Mouse (Mus musculus) hindbrain, embryonic 12.5 days (tissue): ENCODE results near the gene 2010111I01Rik. TPM values are rescaled to one million over a fixed set of nuclear protein-coding genes. Genes with fewer than 3 reads are reported as not detected.

Experiments used
- ATAC-seq: fragments of 200-750 bp; cut with Nextera tagmentation; 2 replicates; pipeline ENCODE4 v1.8.0; 2017; ENCODE audit warnings: moderate TSS enrichment; ENCODE audit not compliant: low FRiP score
- H3K27ac ChIP-seq: fragments of 300-500 bp; sonication (generic); 2 replicates; pipeline ENCODE4 v1.5.1; 2016; ENCODE audit warnings: mild to moderate bottlenecking
- H3K27me3 ChIP-seq: fragments of 300-500 bp; sonication (generic); 2 replicates; pipeline ENCODE4 v1.6.1; 2016; ENCODE audit warnings: mild to moderate bottlenecking
- H3K36me3 ChIP-seq: fragments of 300-500 bp; sonication (generic); 2 replicates; pipeline ENCODE4 v1.6.1; 2016; ENCODE audit warnings: mild to moderate bottlenecking
- H3K4me1 ChIP-seq: fragments of 300-500 bp; sonication (generic); 2 replicates; pipeline ENCODE4 v1.6.1; 2016
- H3K4me2 ChIP-seq: fragments of 300-500 bp; sonication (generic); replicated peaks from 2 replicates; pipeline ENCODE4 v1.6.1; 2016; ENCODE audit warnings: mild to moderate bottlenecking
- H3K4me3 ChIP-seq: fragments of 300-500 bp; sonication (generic); 2 replicates; pipeline ENCODE4 v1.5.1; 2016; ENCODE audit warnings: mild to moderate bottlenecking
- H3K9ac ChIP-seq: fragments of 300-500 bp; sonication (generic); 2 replicates; pipeline ENCODE4 v1.6.1; 2016; ENCODE audit warnings: mild to moderate bottlenecking, moderate library complexity
- H3K9me3 ChIP-seq: fragments of 300-500 bp; sonication (generic); replicated peaks from 2 replicates; pipeline ENCODE4 v1.6.1; 2016; ENCODE audit warnings: mild to moderate bottlenecking
- WGBS: fragments of 180-500 bp; shearing (Covaris S2); methylation state at CpG from one replicate; pipeline ENCODE4 v1.1.7; 2016; 5-methylcytosine and 5-hydroxymethylcytosine counted together
- polyA plus RNA-seq: library from polyadenylated mRNA; unstranded; fragments of >200 nt; fragmentation: Nextera tagmentation; extraction: Ambion mirVana; gene quantifications from 2 replicates; pipeline ENCODE4 v1.2.1, GENCODE M21; 2016

2010111I01Rik gene
- polyA plus RNA-seq, 1 experiment from 2014 or later = 47.6 TPM

DNA sequence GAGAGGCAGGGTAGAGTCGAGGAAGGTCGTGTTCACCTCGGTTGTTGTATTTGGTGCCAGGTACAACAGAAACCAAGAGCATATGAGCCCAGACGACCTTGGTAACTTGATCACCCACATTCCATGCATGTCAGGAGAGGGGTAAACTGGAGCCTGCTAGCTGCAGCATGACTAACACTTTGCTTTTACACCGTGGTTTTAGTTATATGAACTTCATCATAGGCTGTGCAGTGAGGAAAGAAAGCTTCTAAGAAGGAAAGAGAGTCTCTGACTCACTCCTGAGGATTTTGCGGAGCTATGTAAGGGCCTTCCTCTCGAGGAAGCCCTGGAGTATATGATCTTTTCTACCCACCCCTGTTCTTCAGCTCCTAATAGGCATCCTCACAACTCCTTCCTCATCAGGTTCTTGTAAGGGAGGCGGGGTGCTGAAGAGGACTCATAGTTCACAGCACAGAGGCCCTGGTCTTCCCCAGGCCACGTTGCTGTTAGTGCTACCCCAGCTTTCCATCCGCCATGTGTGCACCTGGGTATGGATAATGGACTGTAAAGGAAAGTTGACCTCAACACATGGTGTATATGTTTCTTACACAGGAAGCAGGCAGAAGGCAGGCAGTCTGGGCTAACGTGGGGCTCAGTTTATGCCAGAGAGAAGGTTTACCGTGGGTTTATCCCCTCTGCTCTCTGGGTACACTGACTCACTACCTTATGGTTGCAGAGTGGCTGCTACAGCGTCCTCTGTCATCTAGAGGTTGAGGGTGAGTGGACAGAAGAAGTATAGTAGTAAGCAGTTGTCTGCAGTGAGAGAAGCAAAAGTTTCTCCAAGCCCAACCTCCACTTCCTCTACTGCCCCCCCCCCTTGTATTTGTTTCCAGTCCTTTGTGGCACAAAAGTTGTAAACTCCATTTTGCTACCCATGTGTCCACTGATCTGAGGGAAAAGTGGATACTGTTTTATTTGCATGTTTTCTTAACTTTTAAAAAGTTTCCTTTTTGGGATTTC lies 222.8 kb downstream of the 2010111I01Rik start:
- Histone ChIP-seq H3K27me3 (no peaks in the 10 kb centered on the region), H3K4me2 (no peak overlapping the region), H3K36me3 (no peaks in the 10 kb centered on the region), H3K4me1 (peaks cover 21% of the 10 kb centered on the region), H3K9me3 (no peaks in the 10 kb centered on the region), H3K9ac (no peak overlapping the region), H3K4me3 (no peak overlapping the region), H3K27ac (peak overlapping the region; percentile 52; the same call in 1 of the 2 replicates)
- no peak for ATAC-seq
- 70% methylated on average over 13 of the region's 13 CpGs for WGBS

- Histone ChIP-seq H3K9me3 (no peaks in the 10 kb centered on the region), H3K9ac (no peak overlapping the region), H3K36me3 (no peaks in the 10 kb centered on the region), H3K4me3 (no peak overlapping the region), H3K4me2 (no peak overlapping the region), H3K27me3 (no peaks in the 10 kb centered on the region), H3K4me1 (peaks cover 21% of the 10 kb centered on the region), H3K27ac (no peak overlapping the region)
- ATAC-seq = no peak
- WGBS = 76% methylated on average over 5 of the region's 5 CpGs
These were observed 223.6 kb downstream of the 2010111I01Rik start for GRCm38 (mm10) chr13:63188306-63188705.

DNA sequence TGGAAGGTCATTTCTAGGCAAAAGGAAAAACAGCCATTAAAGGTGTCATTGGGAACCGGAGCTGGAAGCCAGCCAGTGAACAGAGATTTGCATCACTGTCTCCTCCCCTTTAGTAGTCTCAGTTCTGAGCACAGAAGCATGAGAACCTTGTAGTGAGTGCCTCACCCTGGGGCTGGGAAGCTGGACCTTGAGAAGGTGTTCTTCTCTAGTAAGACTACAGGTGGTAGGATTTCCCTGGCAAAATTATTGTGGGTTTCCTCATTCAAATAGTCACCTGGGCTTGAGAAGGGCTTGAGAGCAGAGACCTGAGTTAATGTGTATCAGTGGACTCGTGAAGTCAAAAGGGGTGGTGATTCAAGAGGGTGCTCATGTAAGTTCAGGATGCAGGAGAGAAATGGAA lies 224.1 kb downstream of the 2010111I01Rik start:
- Histone ChIP-seq H3K9ac (no peak overlapping the region), H3K4me3 (no peak overlapping the region), H3K27me3 (no peaks in the 10 kb centered on the region), H3K36me3 (no peaks in the 10 kb centered on the region), H3K27ac (no peak overlapping the region), H3K9me3 (no peaks in the 10 kb centered on the region), H3K4me2 (no peak overlapping the region), H3K4me1 (peaks cover 21% of the 10 kb centered on the region)
- 75% methylated on average over 2 of the region's 2 CpGs for WGBS
- no peak for ATAC-seq

GRCm38 (mm10) chr13:63193423-63193822 lies 228.7 kb downstream of the 2010111I01Rik start:
- no peaks in the 10 kb centered on the region for H3K27me3 ChIP-seq
- no peak for ATAC-seq
- no peak overlapping the region for H3K27ac ChIP-seq
- H3K9ac ChIP-seq = no peak overlapping the region
- 72% methylated on average over 3 of the region's 3 CpGs for WGBS
- no peaks in the 10 kb centered on the region for H3K9me3 ChIP-seq
- no peak overlapping the region for H3K4me2 ChIP-seq
- H3K4me3 ChIP-seq = no peak overlapping the region
- H3K36me3 ChIP-seq = no peaks in the 10 kb centered on the region
- no peaks in the 10 kb centered on the region for H3K4me1 ChIP-seq

DNA sequence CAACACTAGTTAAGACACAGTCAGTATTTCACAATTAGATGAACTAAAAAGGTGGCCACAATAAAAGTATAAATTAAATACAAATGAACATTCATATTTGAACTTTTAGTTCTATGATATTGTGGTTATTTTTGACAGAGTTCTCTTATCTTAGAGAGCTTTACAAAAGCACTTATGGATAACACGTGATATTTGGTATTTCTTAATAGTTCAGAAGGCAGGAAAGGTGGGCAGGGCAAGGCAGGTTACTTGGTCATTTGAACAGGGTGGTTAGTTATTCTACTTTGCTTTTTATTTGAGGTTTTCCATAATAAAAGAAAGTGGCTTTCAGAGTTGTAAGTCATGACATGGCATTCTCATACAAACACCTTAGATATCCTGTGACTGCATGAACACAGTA lies 233.3 kb downstream of the 2010111I01Rik start:
- no peak overlapping the region for H3K9ac ChIP-seq
- no peaks in the 10 kb centered on the region for H3K27me3 ChIP-seq
- H3K9me3 ChIP-seq = no peaks in the 10 kb centered on the region
- ATAC-seq = no peak
- H3K27ac ChIP-seq = no peak overlapping the region
- 94% methylated on average over 1 of the region's 1 CpGs for WGBS
- H3K36me3 ChIP-seq = no peaks in the 10 kb centered on the region
- no peak overlapping the region for H3K4me2 ChIP-seq
- no peak overlapping the region for H3K4me3 ChIP-seq
- 0 out of 2 replicates have a peak, but pooled peaks cover under 1% of the 10 kb centered on the region for H3K4me1 ChIP-seq

GRCm38 (mm10) chr13:63199588-63199987 lies 234.9 kb downstream of the 2010111I01Rik start:
- ATAC-seq = no peak
- H3K36me3 ChIP-seq = no peaks in the 10 kb centered on the region
- no peak overlapping the region for H3K9ac ChIP-seq
- no peak overlapping the region for H3K4me3 ChIP-seq
- 79% methylated on average over 2 of the region's 2 CpGs for WGBS
- H3K9me3 ChIP-seq = no peaks in the 10 kb centered on the region
- H3K27me3 ChIP-seq = no peaks in the 10 kb centered on the region
- H3K4me1 ChIP-seq = peaks cover 9% of the 10 kb centered on the region
- H3K4me2 ChIP-seq = no peak overlapping the region
- H3K27ac ChIP-seq = no peak overlapping the region

DNA sequence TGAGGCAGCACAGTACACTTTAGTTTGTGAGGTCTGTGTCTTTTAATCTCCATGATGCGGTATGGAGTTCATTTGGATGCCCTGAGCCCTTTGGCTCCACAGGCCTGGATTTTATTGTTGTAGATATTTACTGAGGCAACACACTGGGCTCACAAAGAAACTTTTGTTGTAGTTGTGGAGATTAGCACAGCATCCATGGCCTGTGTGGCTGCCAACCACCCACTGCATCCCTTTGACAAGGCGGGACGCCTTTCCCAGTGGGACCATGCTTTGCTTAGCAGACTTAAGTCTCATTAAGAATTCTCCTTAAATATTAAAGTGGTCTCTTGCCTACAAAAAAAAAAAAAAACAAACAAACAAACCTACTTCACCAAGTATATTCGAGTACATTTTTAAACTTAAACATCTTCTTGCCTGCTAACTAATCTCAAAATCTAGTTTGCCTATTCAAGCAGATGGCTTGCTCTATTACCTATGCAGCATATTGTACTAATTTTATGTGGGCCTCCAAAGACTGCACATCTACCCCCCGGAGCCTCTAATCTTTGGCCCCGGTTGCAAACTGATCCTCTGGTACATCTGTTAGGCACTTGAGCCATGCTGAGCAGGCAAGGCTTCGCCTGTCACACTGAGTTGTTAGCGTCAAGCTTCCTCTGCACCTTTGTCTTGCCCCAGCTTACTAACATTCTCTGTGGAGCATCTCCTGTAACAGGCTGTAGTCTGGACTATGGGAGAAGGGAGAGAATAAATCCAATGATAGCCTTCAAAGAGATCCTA lies 239.0 kb downstream of the 2010111I01Rik start:
- WGBS = 42% methylated on average over 8 of the region's 8 CpGs
- peaks cover 9% of the 10 kb centered on the region for H3K4me1 ChIP-seq
- H3K9ac ChIP-seq = no peak overlapping the region
- H3K4me2 ChIP-seq = no peak overlapping the region
- ATAC-seq = peak; percentile 58; the same call in 1 of the 2 replicates
- no peak overlapping the region for H3K27ac ChIP-seq
- H3K36me3 ChIP-seq = no peaks in the 10 kb centered on the region
- H3K27me3 ChIP-seq = no peaks in the 10 kb centered on the region
- no peak overlapping the region for H3K4me3 ChIP-seq
- no peaks in the 10 kb centered on the region for H3K9me3 ChIP-seq

DNA sequence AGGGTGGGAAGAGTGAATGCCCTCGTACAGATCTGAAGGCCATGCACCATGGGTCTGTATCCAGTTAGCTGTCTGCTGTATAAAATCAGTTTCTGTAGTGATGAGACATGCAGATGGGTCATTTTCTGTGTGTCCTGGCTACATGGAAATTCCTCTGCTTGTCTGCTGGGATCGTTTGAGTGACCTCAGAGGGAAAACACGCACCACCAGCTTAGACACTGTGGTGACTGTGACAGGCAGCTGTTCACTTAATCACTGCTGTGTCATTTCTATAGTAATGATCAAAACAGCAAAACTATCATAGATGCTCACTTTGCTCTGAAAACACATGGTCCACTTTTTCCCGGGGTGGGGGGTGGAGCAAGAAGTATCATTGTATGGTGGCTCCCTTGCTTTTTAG lies 241.1 kb downstream of the 2010111I01Rik start:
- H3K4me2 ChIP-seq = no peak overlapping the region
- no peaks in the 10 kb centered on the region for H3K9me3 ChIP-seq
- ATAC-seq = no peak
- H3K4me3 ChIP-seq = no peak overlapping the region
- H3K9ac ChIP-seq = no peak overlapping the region
- no peaks in the 10 kb centered on the region for H3K27me3 ChIP-seq
- no peaks in the 10 kb centered on the region for H3K36me3 ChIP-seq
- WGBS = 77% methylated on average over 4 of the region's 4 CpGs
- no peak overlapping the region for H3K27ac ChIP-seq
- peaks cover 9% of the 10 kb centered on the region for H3K4me1 ChIP-seq

- peaks cover 9% of the 10 kb centered on the region for H3K4me1 ChIP-seq
- no peaks in the 10 kb centered on the region for H3K27me3 ChIP-seq
- H3K36me3 ChIP-seq = no peaks in the 10 kb centered on the region
- H3K27ac ChIP-seq = no peak overlapping the region
- H3K4me3 ChIP-seq = no peak overlapping the region
- 73% methylated on average over 1 of the region's 1 CpGs for WGBS
- no peak for ATAC-seq
- no peak overlapping the region for H3K4me2 ChIP-seq
- H3K9me3 ChIP-seq = no peaks in the 10 kb centered on the region
- no peak overlapping the region for H3K9ac ChIP-seq
These were observed 241.7 kb downstream of the 2010111I01Rik start for GRCm38 (mm10) chr13:63206396-63206795.

GRCm38 (mm10) chr13:63216537-63216936 lies 251.8 kb downstream of the 2010111I01Rik start:
- Histone ChIP-seq H3K4me1 (no peaks in the 10 kb centered on the region), H3K9me3 (no peaks in the 10 kb centered on the region), H3K36me3 (no peaks in the 10 kb centered on the region), H3K4me2 (no peak overlapping the region), H3K9ac (no peak overlapping the region), H3K27ac (no peak overlapping the region), H3K27me3 (no peaks in the 10 kb centered on the region), H3K4me3 (no peak overlapping the region)
- no peak for ATAC-seq

DNA sequence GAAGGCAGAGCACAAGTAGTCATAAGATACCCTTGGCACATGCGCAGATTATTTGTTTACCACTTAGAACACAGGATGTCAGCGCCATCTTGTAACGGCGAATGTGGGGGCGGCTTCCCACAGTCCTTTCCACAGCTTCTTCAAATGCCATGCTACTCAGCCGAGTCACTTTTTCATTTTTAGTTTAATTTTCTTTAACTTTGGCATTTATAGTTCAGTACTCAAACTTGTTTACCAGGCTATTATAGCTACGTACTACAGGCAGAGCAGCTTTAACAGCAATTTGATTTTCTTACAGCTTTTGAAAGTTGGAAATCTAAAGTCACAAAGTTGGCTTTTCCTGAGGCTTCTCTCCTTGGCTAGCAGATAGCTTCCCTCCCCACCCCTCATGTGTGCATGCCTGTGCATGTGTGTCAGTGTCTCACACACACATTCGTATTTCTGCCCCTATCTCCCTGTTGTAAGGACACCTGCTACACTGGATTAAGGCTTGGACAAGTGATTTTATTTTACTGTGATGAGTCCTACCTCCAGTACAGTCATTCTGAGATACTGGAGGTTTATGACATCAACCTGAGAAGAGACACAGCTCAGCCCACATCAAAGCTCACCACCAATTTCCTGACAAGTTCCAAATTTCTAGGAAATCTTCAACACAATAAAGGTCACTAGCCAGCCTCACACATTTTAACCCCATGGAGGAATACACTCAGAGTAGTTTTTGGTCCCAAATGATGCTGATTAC lies 258.5 kb downstream of the 2010111I01Rik start:
- WGBS = 98% methylated on average over 8 of the region's 8 CpGs

More for the DNA sequence above, 258.5 kb downstream of the 2010111I01Rik start:
- Histone ChIP-seq H3K4me1 (no peaks in the 10 kb centered on the region), H3K27ac (no peak overlapping the region), H3K9ac (no peak overlapping the region), H3K9me3 (no peaks in the 10 kb centered on the region), H3K27me3 (no peaks in the 10 kb centered on the region), H3K4me2 (no peak overlapping the region), H3K36me3 (no peaks in the 10 kb centered on the region), H3K4me3 (no peak overlapping the region)
- no peak for ATAC-seq
